Mouse (Mus musculus): ENCODE measurements at regions not wholly inside any gene's neighbourhood (a gene's known extent, or its start where the extent isn't known, plus 50 kb on each side); places are given as distances from the start of the nearest gene placed in this dataset.

DNA sequence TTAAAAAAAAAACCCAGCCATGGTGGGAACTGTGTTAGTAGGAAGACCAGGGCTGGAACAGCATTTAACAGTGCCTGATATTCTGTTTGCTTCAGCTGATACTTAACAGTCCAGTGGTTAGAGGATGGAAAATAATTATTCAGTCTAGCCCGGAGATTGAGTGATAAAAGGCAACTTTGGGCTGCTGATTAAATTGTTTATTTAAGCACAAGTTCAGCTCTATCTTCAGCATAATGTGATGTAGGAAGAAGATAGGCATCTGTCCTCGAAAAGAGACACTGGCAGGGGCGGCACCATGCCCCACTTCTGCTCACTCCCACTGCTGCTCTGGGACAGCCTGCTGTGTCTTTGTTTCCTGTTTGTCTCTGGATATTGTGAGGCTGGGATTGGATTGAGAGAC is 190.1 kb downstream of the Mid1ip1 start:
- Histone ChIP-seq H3K4me1 (ENCODE audit: control insufficient read depth, insufficient read depth, low read length) (no peaks in the 10 kb centered on the region), H3K9ac (replicated peaks; ENCODE audit: low read depth, low read length) (no peak overlapping the region), H3K4me2 (ENCODE audit: low read depth, low read length) (no peak overlapping the region), H3K27ac (ENCODE audit: low read depth, low read length) (no peak overlapping the region), H3K9me3 (ENCODE audit: control insufficient read depth, low read length) (no peaks in the 10 kb centered on the region), H3K36me3 (ENCODE audit: control insufficient read depth, insufficient read depth, low read length) (no peaks in the 10 kb centered on the region), H3K4me3 (ENCODE audit: low read depth, low read length) (no peak overlapping the region), H3K27me3 (ENCODE audit: control insufficient read depth, insufficient read depth, low read length) (no peaks in the 10 kb centered on the region)
- no peak for ATAC-seq (ENCODE audit: low read depth)
- 42% methylated on average over 3 of the region's 3 CpGs for WGBS

- Histone ChIP-seq H3K4me1 (ENCODE audit: control insufficient read depth, insufficient read depth, low read length) (no peaks in the 10 kb centered on the region), H3K4me3 (ENCODE audit: low read depth, low read length) (no peak overlapping the region), H3K27me3 (ENCODE audit: control insufficient read depth, insufficient read depth, low read length) (no peaks in the 10 kb centered on the region), H3K4me2 (ENCODE audit: low read depth, low read length) (no peak overlapping the region), H3K9me3 (ENCODE audit: control insufficient read depth, low read length) (no peaks in the 10 kb centered on the region), H3K36me3 (ENCODE audit: control insufficient read depth, insufficient read depth, low read length) (no peaks in the 10 kb centered on the region), H3K9ac (replicated peaks; ENCODE audit: low read depth, low read length) (no peak overlapping the region), H3K27ac (ENCODE audit: low read depth, low read length) (no peak overlapping the region)
- WGBS: 65% methylated on average over 14 of the region's 14 CpGs
- peak; percentile 14; the same call in 1 of the 2 replicates for ATAC-seq (ENCODE audit: low read depth)
Measured at GRCm38 (mm10) chrX:10911127-10912061, 196.6 kb downstream of the Mid1ip1 start.
